Mouse (Mus musculus) forebrain, embryonic 15.5 days (tissue): ENCODE measurements around the gene Fam102a. TPM values are rescaled to one million over a fixed set of nuclear protein-coding genes. Genes with fewer than 3 reads are reported as not detected.
A peak's percentile ranks its signal among the peaks of the same experiment; 100 is the strongest.

Experiments used
- ATAC-seq: fragments of 200-750 bp; cut with Nextera tagmentation; replicated peaks from 2 replicates; pipeline ENCODE4 v1.8.0; 2017; ENCODE audit warnings: mild to moderate bottlenecking, moderate TSS enrichment, moderate library complexity
- H3K27ac ChIP-seq: fragments of 300-500 bp; sonication (generic); replicated peaks from 2 replicates; pipeline ENCODE4 v1.5.1; 2015; ENCODE audit warnings: mild to moderate bottlenecking, inconsistent platforms
- H3K27me3 ChIP-seq: fragments of 300-500 bp; sonication (generic); 2 replicates; pipeline ENCODE4 v1.6.1; 2015; ENCODE audit warnings: inconsistent platforms
- H3K36me3 ChIP-seq: fragments of 300-500 bp; sonication (generic); 2 replicates; pipeline ENCODE4 v1.6.1; 2015; ENCODE audit warnings: mild to moderate bottlenecking, inconsistent platforms
- H3K4me1 ChIP-seq: fragments of 300-500 bp; sonication (generic); 2 replicates; pipeline ENCODE4 v1.6.1; 2015; ENCODE audit warnings: inconsistent platforms
- H3K4me2 ChIP-seq: fragments of 300-500 bp; sonication (generic); replicated peaks from 2 replicates; pipeline ENCODE4 v1.6.1; 2015; ENCODE audit warnings: mild to moderate bottlenecking, inconsistent platforms
- H3K4me3 ChIP-seq: fragments of 300-500 bp; sonication (generic); 2 replicates; pipeline ENCODE4 v1.5.1; 2015; ENCODE audit warnings: mild to moderate bottlenecking, inconsistent platforms
- H3K9ac ChIP-seq: fragments of 300-500 bp; sonication (generic); replicated peaks from 2 replicates; pipeline ENCODE4 v1.6.1; 2015; ENCODE audit warnings: mild to moderate bottlenecking, inconsistent platforms
- H3K9me3 ChIP-seq: fragments of 300-500 bp; sonication (generic); 2 replicates; pipeline ENCODE4 v1.6.1; 2016; ENCODE audit warnings: inconsistent platforms
- WGBS: fragments of 180-500 bp; shearing (Covaris S2); methylation state at CpG from one replicate; pipeline ENCODE4 v1.1.7; 2015; ENCODE audit warnings: mixed read lengths; 5-methylcytosine and 5-hydroxymethylcytosine counted together
- polyA plus RNA-seq: library from polyadenylated mRNA; unstranded; fragments of >200 nt; fragmentation: Nextera tagmentation; extraction: Ambion mirVana; gene quantifications from 2 replicates; pipeline ENCODE4 v1.2.1, GENCODE M21; 2015

Fam102a gene
- polyA plus RNA-seq, 1 experiment from 2014 or later: 5.7 TPM

DNA sequence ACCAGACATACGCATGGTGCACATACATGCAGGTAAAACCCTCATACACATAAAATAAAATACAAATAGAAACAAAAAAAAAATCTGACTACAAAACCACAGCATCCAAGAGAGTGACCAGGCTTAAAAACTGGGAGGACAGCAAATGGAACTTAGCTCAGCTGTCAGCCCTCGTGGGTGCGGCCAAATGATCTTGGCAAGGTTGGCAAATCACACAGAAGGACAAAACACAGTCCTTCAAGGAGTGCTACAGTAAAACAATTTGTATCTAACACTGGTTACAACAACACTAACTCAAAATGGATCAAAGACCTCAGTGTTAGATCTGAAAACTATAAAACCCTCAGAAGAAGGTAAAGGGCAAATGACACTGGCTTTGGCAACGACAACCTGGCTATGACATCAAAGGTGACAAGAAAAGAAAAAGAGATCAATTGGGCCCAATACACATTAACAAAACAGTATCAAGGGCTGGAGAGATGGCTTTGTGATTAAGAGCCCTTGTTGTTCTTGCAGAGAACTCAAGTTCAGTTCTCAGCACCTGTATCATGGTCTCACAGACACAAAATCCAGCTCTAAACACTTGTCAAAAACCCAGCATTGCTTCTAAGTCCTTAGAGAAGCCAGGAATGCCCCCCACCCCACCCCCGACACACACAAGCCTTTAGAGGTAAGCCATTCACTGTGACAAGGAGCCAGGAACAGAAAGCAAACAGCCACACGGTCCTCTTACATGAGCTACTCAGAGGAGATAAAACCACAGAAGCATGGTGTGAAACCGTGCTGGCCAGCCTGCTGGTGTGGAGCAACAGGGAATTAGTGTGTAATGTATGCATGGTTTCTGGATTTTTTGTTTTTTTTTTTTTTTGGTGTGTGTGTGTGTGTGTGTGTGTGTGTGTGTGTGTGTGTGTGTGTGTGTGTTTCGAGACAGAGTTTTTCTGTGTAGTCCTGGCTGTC, 14.8 kb upstream of the Fam102a start:
- no peak overlapping the region for H3K4me2 ChIP-seq
- ATAC-seq: no peak

DNA sequence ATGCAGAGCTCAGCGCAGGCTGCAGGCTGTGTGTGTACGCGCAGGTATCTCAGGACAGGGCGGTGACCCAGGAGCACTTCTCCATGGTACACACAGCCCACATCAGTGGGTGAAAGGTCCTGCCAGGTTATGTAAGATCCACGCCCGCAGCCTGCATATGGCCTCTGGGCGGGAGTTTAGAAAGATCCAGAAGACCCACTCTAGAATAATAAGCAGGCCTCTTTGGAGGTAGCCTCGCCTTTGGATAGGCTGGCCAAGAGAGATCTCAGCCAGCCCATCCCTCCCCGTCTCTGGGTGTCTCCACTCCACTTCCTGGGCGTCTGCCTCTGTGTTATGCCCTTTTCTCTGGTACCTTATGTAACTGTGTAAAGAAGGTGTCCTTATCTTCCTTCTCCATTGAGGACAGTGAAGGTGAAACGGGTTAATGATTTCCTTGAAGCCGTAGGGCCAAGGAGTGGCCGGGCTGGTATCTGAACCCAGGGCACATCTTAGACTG, 10.5 kb upstream of the Fam102a start:
- H3K27ac ChIP-seq: no peak overlapping the region
- H3K4me3 ChIP-seq: no peak overlapping the region
- H3K36me3 ChIP-seq: no peaks in the 10 kb centered on the region
- no peaks in the 10 kb centered on the region for H3K9me3 ChIP-seq
- WGBS: 91% methylated on average over 13 of the region's 13 CpGs
- H3K4me2 ChIP-seq: no peak overlapping the region
- no peak overlapping the region for H3K9ac ChIP-seq
- H3K27me3 ChIP-seq: no peaks in the 10 kb centered on the region
- ATAC-seq: no peak
- H3K4me1 ChIP-seq: no peaks in the 10 kb centered on the region

More for the DNA sequence above, 14.8 kb upstream of the Fam102a start:
- WGBS: 73% methylated on average over 8 of the region's 8 CpGs
- Histone ChIP-seq H3K4me3 (no peak overlapping the region), H3K27ac (no peak overlapping the region), H3K9me3 (no peaks in the 10 kb centered on the region), H3K9ac (no peak overlapping the region), H3K27me3 (no peaks in the 10 kb centered on the region), H3K4me1 (no peaks in the 10 kb centered on the region), H3K36me3 (no peaks in the 10 kb centered on the region)

DNA sequence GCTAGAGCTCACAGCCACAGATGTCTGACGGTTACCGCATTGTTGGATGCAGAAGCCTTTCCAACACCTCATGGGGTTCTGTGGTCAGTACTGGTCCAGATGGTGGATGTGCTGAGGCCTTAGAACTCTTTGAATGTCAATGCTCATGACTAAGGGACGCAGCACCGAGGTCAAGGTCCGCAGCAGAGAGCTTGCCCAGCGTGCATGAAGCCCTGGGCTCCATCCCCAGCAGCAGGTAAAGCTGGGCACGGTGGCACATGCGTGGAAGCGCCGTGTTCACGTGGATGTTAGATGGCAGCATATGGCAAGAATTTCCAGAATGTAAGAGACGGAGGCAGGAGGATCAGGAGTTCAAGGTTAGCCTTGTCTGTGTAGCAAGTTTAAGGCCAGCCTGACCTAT, 9.3 kb upstream of the Fam102a start:
- ATAC-seq: no peak
- Histone ChIP-seq H3K36me3 (no peaks in the 10 kb centered on the region), H3K9me3 (no peaks in the 10 kb centered on the region), H3K27ac (no peak overlapping the region), H3K4me1 (no peaks in the 10 kb centered on the region), H3K4me2 (no peak overlapping the region), H3K4me3 (no peak overlapping the region), H3K9ac (no peak overlapping the region), H3K27me3 (no peaks in the 10 kb centered on the region)
- WGBS: 88% methylated on average over 12 of the region's 12 CpGs

- Histone ChIP-seq H3K36me3 (no peaks in the 10 kb centered on the region), H3K9me3 (no peaks in the 10 kb centered on the region), H3K4me1 (no peaks in the 10 kb centered on the region), H3K4me2 (no peak overlapping the region), H3K4me3 (no peak overlapping the region), H3K27ac (no peak overlapping the region), H3K27me3 (no peaks in the 10 kb centered on the region), H3K9ac (no peak overlapping the region)
- 73% methylated on average over 14 of the region's 14 CpGs for WGBS
- ATAC-seq: no peak
These were observed 7.6 kb upstream of the Fam102a start for GRCm38 (mm10) chr2:32527468-32527966.

- Histone ChIP-seq H3K36me3 (no peaks in the 10 kb centered on the region), H3K9me3 (no peaks in the 10 kb centered on the region), H3K27ac (no peak overlapping the region), H3K9ac (no peak overlapping the region), H3K4me2 (no peak overlapping the region), H3K4me3 (no peak overlapping the region), H3K27me3 (no peaks in the 10 kb centered on the region), H3K4me1 (no peaks in the 10 kb centered on the region)
- 89% methylated on average over 1 of the region's 1 CpGs for WGBS
- no peak for ATAC-seq
These were observed 6.8 kb upstream of the Fam102a start for GRCm38 (mm10) chr2:32528326-32528725.

DNA sequence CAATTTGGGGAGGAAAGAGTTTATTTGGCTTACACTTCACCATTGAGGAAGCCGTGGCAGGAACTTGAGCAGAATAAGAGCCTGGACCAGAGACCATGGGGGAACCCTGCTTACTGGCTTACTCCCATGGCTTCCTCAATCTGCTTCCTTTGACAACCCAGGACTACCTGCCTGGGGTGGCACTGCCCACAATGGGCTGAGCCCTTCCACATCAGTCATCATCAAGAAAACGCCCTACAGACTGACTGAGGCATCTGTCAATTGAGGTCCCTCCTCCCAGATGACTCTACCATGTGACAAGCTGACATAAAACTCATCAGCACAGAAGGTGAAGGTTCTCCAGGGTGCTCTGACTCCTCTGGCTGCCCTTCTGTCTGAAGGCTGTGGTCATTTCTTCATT, 4.7 kb upstream of the Fam102a start:
- H3K4me1 ChIP-seq: peaks cover 11% of the 10 kb centered on the region
- no peaks in the 10 kb centered on the region for H3K36me3 ChIP-seq
- no peak for ATAC-seq
- H3K4me2 ChIP-seq: no peak overlapping the region
- no peak overlapping the region for H3K9ac ChIP-seq
- H3K9me3 ChIP-seq: no peaks in the 10 kb centered on the region
- no peak overlapping the region for H3K27ac ChIP-seq
- WGBS: 85% methylated on average over 2 of the region's 2 CpGs
- no peak overlapping the region for H3K4me3 ChIP-seq
- H3K27me3 ChIP-seq: no peaks in the 10 kb centered on the region

DNA sequence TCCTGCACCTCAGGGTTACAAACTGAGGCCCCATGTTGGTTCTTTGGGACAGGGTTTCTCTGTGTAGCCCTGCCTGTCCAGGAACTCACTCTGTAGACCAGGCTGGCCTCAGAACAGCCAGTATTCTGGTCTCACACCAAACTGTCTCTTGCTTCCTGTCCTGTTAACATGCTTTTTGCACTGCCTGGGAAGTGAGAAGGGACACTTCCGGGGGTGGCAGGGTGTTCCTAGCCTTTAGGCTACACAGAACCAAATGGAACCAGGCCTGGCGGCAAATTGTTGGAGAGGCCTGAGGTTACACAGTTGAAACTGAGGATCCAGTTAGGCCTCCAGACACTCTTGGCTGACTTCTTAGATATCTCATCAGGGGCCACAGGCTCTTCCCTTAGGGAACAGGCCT, 2.0 kb upstream of the Fam102a start:
- Histone ChIP-seq H3K4me2 (no peak overlapping the region), H3K36me3 (no peaks in the 10 kb centered on the region), H3K9me3 (no peaks in the 10 kb centered on the region), H3K4me1 (peaks cover 35% of the 10 kb centered on the region), H3K27ac (no peak overlapping the region), H3K4me3 (no peak overlapping the region), H3K9ac (no peak overlapping the region), H3K27me3 (no peaks in the 10 kb centered on the region)
- WGBS: 93% methylated on average over 2 of the region's 2 CpGs
- no peak for ATAC-seq

GRCm38 (mm10) chr2:32534061-32534732, 935 bp upstream of the Fam102a start:
- Histone ChIP-seq H3K4me2 (peak overlapping the region; percentile 73), H3K27me3 (no peaks in the 10 kb centered on the region), H3K4me3 (peak overlapping the region; percentile 100), H3K9ac (peak overlapping the region; percentile 55), H3K36me3 (no peaks in the 10 kb centered on the region), H3K4me1 (peaks cover 46% of the 10 kb centered on the region), H3K9me3 (no peaks in the 10 kb centered on the region), H3K27ac (peak overlapping the region; percentile 83)
- WGBS: 13% methylated on average over 13 of the region's 13 CpGs
- no peak for ATAC-seq

GRCm38 (mm10) chr2:32535501-32535991, 414 bp downstream of the Fam102a start:
- WGBS: under 1% methylated on average over 56 of the region's 56 CpGs
- peak overlapping the region; percentile 73 for H3K4me2 ChIP-seq
- H3K36me3 ChIP-seq: no peaks in the 10 kb centered on the region
- ATAC-seq: no peak; the same call in 1 of the 2 replicates
- H3K27ac ChIP-seq: peak overlapping the region; percentile 93
- no peaks in the 10 kb centered on the region for H3K9me3 ChIP-seq
- H3K9ac ChIP-seq: peak overlapping the region; percentile 94
- peaks cover 53% of the 10 kb centered on the region for H3K4me1 ChIP-seq
- peak overlapping the region; percentile 100 for H3K4me3 ChIP-seq
- no peaks in the 10 kb centered on the region for H3K27me3 ChIP-seq

DNA sequence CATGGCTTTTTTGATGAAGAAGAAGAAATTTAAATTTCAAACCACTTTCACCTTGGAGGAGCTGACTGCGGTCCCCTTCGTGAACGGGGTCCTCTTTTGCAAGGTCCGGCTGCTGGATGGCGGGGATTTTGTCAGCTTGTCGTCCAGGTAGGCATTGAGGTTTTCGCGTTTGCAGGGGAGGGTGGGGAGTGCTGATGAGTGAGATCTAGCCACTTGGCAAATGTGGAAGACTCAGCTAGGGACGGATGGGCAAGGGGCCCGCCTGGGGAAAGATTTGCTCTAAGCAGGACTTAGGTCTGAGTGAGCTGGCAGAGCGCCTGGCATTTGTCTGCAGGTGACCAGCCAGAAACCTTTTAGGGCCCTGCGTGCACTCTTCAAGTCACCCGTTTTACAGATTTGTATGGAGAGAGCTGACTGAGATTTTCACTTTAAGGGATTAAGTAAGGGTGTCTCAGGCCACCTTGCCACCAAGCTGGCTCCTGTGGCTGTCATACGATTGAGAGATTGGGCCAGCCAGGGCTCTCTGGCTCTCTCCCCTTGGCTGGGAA, 1.0 kb downstream of the Fam102a start:
- no peak for ATAC-seq
- Histone ChIP-seq H3K4me3 (peak overlapping the region; percentile 100), H3K9me3 (no peaks in the 10 kb centered on the region), H3K36me3 (no peaks in the 10 kb centered on the region), H3K4me1 (peaks cover 53% of the 10 kb centered on the region), H3K27me3 (no peaks in the 10 kb centered on the region), H3K4me2 (peak overlapping the region; percentile 73), H3K9ac (peak overlapping the region; percentile 94), H3K27ac (no peak overlapping the region; the same call in 1 of the 2 replicates)
- WGBS: 1% methylated on average over 14 of the region's 14 CpGs

- H3K27ac ChIP-seq: no peak overlapping the region; the same call in 1 of the 2 replicates
- no peaks in the 10 kb centered on the region for H3K27me3 ChIP-seq
- peak overlapping the region; percentile 100 for H3K4me3 ChIP-seq
- no peaks in the 10 kb centered on the region for H3K36me3 ChIP-seq
- H3K4me2 ChIP-seq: peak overlapping the region; percentile 73
- WGBS: 3% methylated on average over 11 of the region's 11 CpGs
- no peaks in the 10 kb centered on the region for H3K9me3 ChIP-seq
- peak overlapping the region; percentile 94 for H3K9ac ChIP-seq
- no peak for ATAC-seq
- H3K4me1 ChIP-seq: peaks cover 53% of the 10 kb centered on the region
These were observed 1.7 kb downstream of the Fam102a start for GRCm38 (mm10) chr2:32536634-32537359.
